Mouse (Mus musculus) MEL (cell line): ENCODE measurements at regions not wholly inside any gene's neighbourhood (a gene's known extent, or its start where the extent isn't known, plus 50 kb on each side); places are given as distances from the start of the nearest gene placed in this dataset.

Experiments used
- DNase-seq: peaks from one replicate; pipeline ENCODE4 v3.0.0; 2011; ENCODE audit warnings: low read depth, low spot score
- H3K27ac ChIP-seq: 2 replicates; pipeline ENCODE4 v1.5.1; 2012; ENCODE audit warnings: low read depth, mild to moderate bottlenecking, control low read depth, low read length, moderate library complexity; ENCODE audit not compliant: control insufficient read depth
- H3K27me3 ChIP-seq, 2 experiments: fragments of 150-350 bp in 1 of 2; sonication (generic) in 1 of 2; 2 replicates each; pipeline ENCODE4 v1.6.1; 2012; ENCODE audit warnings: low read length in 2 of 2, mild to moderate bottlenecking in 2 of 2, improper control_type of control experiment in 1 of 2, moderate library complexity in 1 of 2; ENCODE audit not compliant: insufficient read depth in 2 of 2, control insufficient read depth in 1 of 2
- H3K36me3 ChIP-seq, 2 experiments: 2 replicates each; pipeline ENCODE4 v1.6.1; 2012 to 2014; ENCODE audit warnings: low read length in 2 of 2, improper control_type of control experiment in 1 of 2, inconsistent platforms in 1 of 2, mild to moderate bottlenecking in 1 of 2; ENCODE audit not compliant: insufficient read depth in 2 of 2, control insufficient read depth in 1 of 2
- H3K4me1 ChIP-seq, 2 experiments: fragments of 150-350 bp in 1 of 2; sonication (generic) in 1 of 2; 2 replicates each; pipeline ENCODE4 v1.6.1; 2012; ENCODE audit warnings: low read length in 2 of 2, improper control_type of control experiment in 1 of 2, mild to moderate bottlenecking in 1 of 2; ENCODE audit not compliant: insufficient read depth in 2 of 2, control insufficient read depth in 1 of 2
- H3K4me3 ChIP-seq, 2 experiments: fragments of 150-350 bp in 1 of 2; sonication (generic) in 1 of 2; 2 replicates each; pipeline ENCODE4 v1.5.1; 2012; ENCODE audit warnings: low read depth in 2 of 2, low read length in 2 of 2, mild to moderate bottlenecking in 2 of 2, moderate library complexity in 2 of 2, control low read depth in 1 of 2, improper control_type of control experiment in 1 of 2; ENCODE audit not compliant: control insufficient read depth in 1 of 2, insufficient read depth in 1 of 2
- H3K79me2 ChIP-seq: 2 replicates; pipeline ENCODE4 v1.6.1; 2012; ENCODE audit warnings: mild to moderate bottlenecking, low read length, moderate library complexity; ENCODE audit not compliant: control insufficient read depth, poor library complexity, insufficient read depth
- H3K9ac ChIP-seq: 2 replicates; pipeline ENCODE4 v1.6.1; 2012; ENCODE audit warnings: low read depth, mild to moderate bottlenecking, control low read depth, low read length, moderate library complexity; ENCODE audit not compliant: control insufficient read depth, poor library complexity, severe bottlenecking
- H3K9me3 ChIP-seq: fragments of 150-350 bp; sonication (generic); replicated peaks from 2 replicates; pipeline ENCODE4 v1.6.1; 2012; ENCODE audit warnings: mild to moderate bottlenecking, low read length, improper control_type of control experiment, moderate library complexity; ENCODE audit not compliant: insufficient read depth
- CTCF ChIP-seq, 3 experiments: IDR thresholded peaks in 2 of 3; conservative IDR thresholded peaks in 1 of 3; 2 replicates each; pipeline ENCODE4 v1.5.1; 2011 to 2012; ENCODE audit warnings: low read length in 3 of 3, low read depth in 2 of 3, mild to moderate bottlenecking in 2 of 3, improper control_type of control experiment in 1 of 3, inconsistent platforms in 1 of 3, mixed read lengths in 1 of 3, moderate library complexity in 1 of 3; ENCODE audit not compliant: control insufficient read depth in 1 of 3, insufficient read depth in 1 of 3, poor library complexity in 1 of 3, severe bottlenecking in 1 of 3
- EP300 ChIP-seq, 2 experiments: IDR thresholded peaks; 2 replicates each; pipeline ENCODE4 v1.6.1; 2011; ENCODE audit warnings: improper control_type of control experiment in 2 of 2, low read length in 2 of 2, low read depth in 1 of 2, mild to moderate bottlenecking in 1 of 2
- GABPA ChIP-seq: IDR thresholded peaks from 2 replicates; pipeline ENCODE4 v1.6.1; 2012; ENCODE audit warnings: low read depth, mild to moderate bottlenecking, inconsistent platforms, low read length, improper control_type of control experiment, moderate library complexity
- HCFC1 ChIP-seq: IDR thresholded peaks from 2 replicates; pipeline ENCODE4 v1.6.1; 2012; ENCODE audit warnings: low read depth, mild to moderate bottlenecking, inconsistent platforms, low read length, improper control_type of control experiment, moderate library complexity
- KAT2A ChIP-seq: conservative IDR thresholded peaks from 2 replicates; pipeline ENCODE4 v1.6.1; 2012; ENCODE audit warnings: low read depth, low read length, improper control_type of control experiment, inconsistent platforms
- MAX ChIP-seq: IDR thresholded peaks from 2 replicates; pipeline ENCODE4 v1.6.1; 2011; ENCODE audit warnings: low read length, improper control_type of control experiment
- MAZ ChIP-seq: IDR thresholded peaks from 2 replicates; pipeline ENCODE4 v1.6.1; 2012; ENCODE audit warnings: low read depth, mild to moderate bottlenecking, inconsistent platforms, low read length, improper control_type of control experiment
- MEF2A ChIP-seq: IDR thresholded peaks from 2 replicates; pipeline ENCODE4 v1.6.1; 2014; ENCODE audit warnings: low read depth, mild to moderate bottlenecking, inconsistent platforms, low read length, improper control_type of control experiment; ENCODE audit not compliant: poor library complexity, insufficient replicate concordance, severe bottlenecking; ENCODE audit errors: extremely low read depth
- MXI1 ChIP-seq: IDR thresholded peaks from 2 replicates; pipeline ENCODE4 v1.6.1; 2011; ENCODE audit warnings: mild to moderate bottlenecking, low read depth, low read length, improper control_type of control experiment
- MYC ChIP-seq: IDR thresholded peaks from 2 replicates; pipeline ENCODE4 v1.6.1; 2011; ENCODE audit warnings: low read depth, mild to moderate bottlenecking, low read length, improper control_type of control experiment, moderate library complexity
- NELFE ChIP-seq: IDR thresholded peaks from 2 replicates; pipeline ENCODE4 v1.6.1; 2011; ENCODE audit warnings: low read depth, low read length, improper control_type of control experiment
- NRF1 ChIP-seq: IDR thresholded peaks from 2 replicates; pipeline ENCODE4 v1.6.1; 2014; ENCODE audit warnings: low read depth, mild to moderate bottlenecking, inconsistent platforms, low read length, improper control_type of control experiment, moderate library complexity; ENCODE audit not compliant: poor library complexity, insufficient read depth, severe bottlenecking
- POLR2A ChIP-seq, 2 experiments: IDR thresholded peaks; 2 replicates each; pipeline ENCODE4 v1.6.1; 2011 to 2012; ENCODE audit warnings: low read length in 2 of 2, mild to moderate bottlenecking in 2 of 2, control low read depth in 1 of 2, improper control_type of control experiment in 1 of 2, low read depth in 1 of 2, moderate library complexity in 1 of 2; ENCODE audit not compliant: control insufficient read depth in 1 of 2, insufficient read depth in 1 of 2, poor library complexity in 1 of 2
- SIN3A ChIP-seq: IDR thresholded peaks from 2 replicates; pipeline ENCODE4 v1.6.1; 2012; ENCODE audit warnings: low read length, improper control_type of control experiment, inconsistent platforms
- SMC3 ChIP-seq: IDR thresholded peaks from 2 replicates; pipeline ENCODE4 v1.6.1; 2011; ENCODE audit warnings: low read depth, low read length, improper control_type of control experiment
- TAL1 ChIP-seq: IDR thresholded peaks from 2 replicates; pipeline ENCODE4 v1.6.1; 2012; ENCODE audit warnings: mild to moderate bottlenecking, inconsistent platforms, low read length, moderate library complexity, mixed read lengths
- TBP ChIP-seq: IDR thresholded peaks from 2 replicates; pipeline ENCODE4 v1.8.0; 2011; ENCODE audit warnings: low read depth, low read length, improper control_type of control experiment
- TCF12 ChIP-seq: IDR thresholded peaks from 2 replicates; pipeline ENCODE4 v1.6.1; 2014; ENCODE audit warnings: low read depth, mild to moderate bottlenecking, inconsistent platforms, low read length, improper control_type of control experiment, moderate library complexity
- USF1 ChIP-seq: IDR thresholded peaks from 2 replicates; pipeline ENCODE4 v1.6.1; 2014; ENCODE audit warnings: low read depth, mild to moderate bottlenecking, inconsistent platforms, low read length, improper control_type of control experiment, moderate library complexity
- USF2 ChIP-seq, 2 experiments: IDR thresholded peaks; 2 replicates each; pipeline ENCODE4 v1.6.1; 2011 to 2012; ENCODE audit warnings: improper control_type of control experiment in 2 of 2, low read length in 2 of 2, borderline replicate concordance in 1 of 2, inconsistent platforms in 1 of 2, low read depth in 1 of 2, mild to moderate bottlenecking in 1 of 2; ENCODE audit not compliant: insufficient read depth in 1 of 2
- ZKSCAN1 ChIP-seq: IDR thresholded peaks from 2 replicates; pipeline ENCODE4 v1.6.1; 2012; ENCODE audit warnings: low read depth, mild to moderate bottlenecking, inconsistent platforms, low read length, improper control_type of control experiment, moderate library complexity
- ZMIZ1 ChIP-seq: IDR thresholded peaks from 2 replicates; pipeline ENCODE4 v1.6.1; 2012; ENCODE audit warnings: low read depth, mild to moderate bottlenecking, inconsistent platforms, low read length, improper control_type of control experiment, moderate library complexity
- ZNF384 ChIP-seq: IDR thresholded peaks from 2 replicates; pipeline ENCODE4 v1.6.1; 2012; ENCODE audit warnings: low read depth, mild to moderate bottlenecking, inconsistent platforms, low read length, improper control_type of control experiment

GRCm38 (mm10) chr12:32305736-32306135 lies 72.8 kb upstream of the Ccdc71l start:
- Histone ChIP-seq H3K4me3 (no peak overlapping the region), H3K36me3 (peaks cover 0 to 11% of the 10 kb centered on the region in 2 experiments; a peak in 2 of 4 replicates), H3K27me3 (no peaks in the 10 kb centered on the region), H3K9ac (no peak overlapping the region), H3K4me1 (peaks cover 0 to 13% of the 10 kb centered on the region in 2 experiments; a peak in 3 of 4 replicates), H3K9me3 (no peaks in the 10 kb centered on the region), H3K27ac (no peak overlapping the region), H3K79me2 (no peaks in the 10 kb centered on the region)
- TF ChIP-seq TBP: no peak
- TF ChIP-seq NRF1: no peak
- TF ChIP-seq USF2 (IDR thresholded peaks at IDR 0.05; ENCODE audit: borderline replicate concordance in 1 of 2, insufficient read depth in 1 of 2, low read depth in 1 of 2, low read length in 2 of 2): no peak
- TF ChIP-seq EP300 (IDR thresholded peaks at IDR 0.05; ENCODE audit: low read depth in 1 of 2, low read length in 2 of 2): no peak
- TF ChIP-seq TCF12: no peak
- TF ChIP-seq SMC3: no peak
- TF ChIP-seq MAZ: no peak
- DNase-seq: no peak

- no peak for TF ChIP-seq POLR2A (IDR thresholded peaks at IDR 0.05; ENCODE audit: control insufficient read depth in 1 of 2, insufficient read depth in 1 of 2, low read depth in 1 of 2, low read length in 2 of 2, poor library complexity in 1 of 2)
- TF ChIP-seq ZMIZ1: no peak
- TF ChIP-seq ZNF384: no peak
- TF ChIP-seq USF1: no peak
- no peak for TF ChIP-seq ZKSCAN1
- TF ChIP-seq MEF2A: no peak
- no peak for TF ChIP-seq TCF12
- no peak for TF ChIP-seq NELFE
- no peak for TF ChIP-seq CTCF (IDR thresholded peaks at IDR 0.05 in 2 of 3, conservative IDR thresholded peaks at IDR 0.05 in 1 of 3; ENCODE audit: control insufficient read depth in 1 of 3, insufficient read depth in 1 of 3, low read depth in 2 of 3, low read length in 3 of 3, poor library complexity in 1 of 3, severe bottlenecking in 1 of 3)
- no peak for TF ChIP-seq MAX
- no peak for TF ChIP-seq GABPA
- no peak for TF ChIP-seq SIN3A
- no peak for TF ChIP-seq KAT2A
- no peak for TF ChIP-seq NRF1
- no peak for TF ChIP-seq HCFC1
- TF ChIP-seq USF2 (IDR thresholded peaks at IDR 0.05; ENCODE audit: borderline replicate concordance in 1 of 2, insufficient read depth in 1 of 2, low read depth in 1 of 2, low read length in 2 of 2): no peak
- TF ChIP-seq TAL1: no peak
- no peak for TF ChIP-seq MXI1
- TF ChIP-seq SMC3: no peak
- no peak for TF ChIP-seq MYC
- H3K27ac ChIP-seq: no peak overlapping the region
Observed at GRCm38 (mm10) chr12:32306326-32306725, 72.2 kb upstream of the Ccdc71l start.

More at GRCm38 (mm10) chr12:32306326-32306725, 72.2 kb upstream of the Ccdc71l start:
- Histone ChIP-seq H3K27me3 (no peaks in the 10 kb centered on the region), H3K4me1 (peaks cover 0 to 13% of the 10 kb centered on the region in 2 experiments; a peak in 3 of 4 replicates), H3K9ac (no peak overlapping the region), H3K9me3 (no peaks in the 10 kb centered on the region), H3K4me3 (no peak overlapping the region), H3K36me3 (peaks cover 0 to 11% of the 10 kb centered on the region in 2 experiments; a peak in 2 of 4 replicates), H3K79me2 (no peaks in the 10 kb centered on the region)
- no peak for DNase-seq
